Mouse (Mus musculus): ENCODE results near the gene Parp3. TPM values are rescaled to one million over a fixed set of nuclear protein-coding genes. Genes with fewer than 3 reads are reported as not detected.

Parp3 gene
- total and polyA plus RNA-seq, 3 experiments: 29.4 to 46.7 (median 31.2) TPM

DNA sequence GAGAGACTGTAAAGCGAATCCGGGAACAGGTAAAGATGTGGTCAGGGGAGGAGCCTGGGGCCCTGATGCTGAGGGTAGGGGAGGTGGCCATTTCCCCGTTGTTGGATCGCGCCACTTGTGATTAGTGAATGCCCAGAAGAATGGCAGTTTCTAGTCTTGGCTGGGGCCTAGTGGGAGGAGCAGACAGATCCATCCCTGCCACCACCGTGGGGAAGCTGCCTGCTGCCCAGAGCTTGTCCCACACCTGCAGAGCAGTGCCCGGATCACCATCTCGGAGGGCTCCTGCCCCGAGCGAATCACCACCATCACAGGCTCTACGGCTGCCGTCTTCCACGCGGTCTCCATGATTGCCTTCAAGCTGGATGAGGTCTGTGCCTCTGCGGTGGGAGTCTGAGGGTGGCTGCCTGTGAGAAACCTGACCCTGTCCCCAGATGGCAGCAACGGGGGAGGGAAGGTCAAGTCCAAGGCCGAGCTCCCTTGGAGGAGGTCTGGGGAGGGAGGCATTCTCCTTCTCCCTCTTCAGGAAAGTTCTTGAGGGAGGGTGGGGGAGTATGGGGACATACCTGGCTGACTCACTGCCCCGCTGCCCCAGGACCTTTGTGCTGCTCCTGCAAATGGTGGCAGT is 16.2 kb downstream of the Parp3 start:
- no peak for DNase-seq
- no peaks in the 10 kb centered on the region for H3K27me3 ChIP-seq (ENCODE audit: control insufficient read depth, insufficient read depth, low read length)
- H3K27ac ChIP-seq: no peak overlapping the region
- peaks cover 3% of the 10 kb centered on the region; the same call in 1 of the 2 replicates for H3K4me1 ChIP-seq (ENCODE audit: control insufficient read depth, insufficient read depth, low read length)
- intact Hi-C loops (cut with DNase I): no loop called here
- TF ChIP-seq CTCF (IDR thresholded peaks at IDR 0.05): no peak
- TF ChIP-seq EP300 (IDR thresholded peaks at IDR 0.05; ENCODE audit: insufficient read depth, low read depth, low read length): no peak
- TF ChIP-seq POLR2A (IDR thresholded peaks at IDR 0.05; ENCODE audit: insufficient read depth, low read depth, low read length): no peak
- no peak overlapping the region for H3K9ac ChIP-seq (ENCODE audit: low read depth, low read length)
- no peak overlapping the region for H3K4me3 ChIP-seq
- WGBS: 82% methylated on average over 18 of the region's 18 CpGs
- 0 out of 2 replicates have a peak, but pooled peaks cover 2% of the 10 kb centered on the region for H3K79me2 ChIP-seq (replicated peaks; ENCODE audit: control insufficient read depth, insufficient read depth, low read length)
- H3K36me3 ChIP-seq (ENCODE audit: control insufficient read depth, insufficient read depth, low read length): no peaks in the 10 kb centered on the region

GRCm38 (mm10) chr9:106459946-106460345 is 16.8 kb downstream of the Parp3 start:
- Histone ChIP-seq H3K27ac (no peak overlapping the region), H3K4me1 (ENCODE audit: control insufficient read depth, insufficient read depth, low read length) (peaks cover 3% of the 10 kb centered on the region; the same call in 1 of the 2 replicates), H3K9ac (ENCODE audit: low read depth, low read length) (no peak overlapping the region), H3K27me3 (ENCODE audit: control insufficient read depth, insufficient read depth, low read length) (no peaks in the 10 kb centered on the region), H3K4me3 (no peak overlapping the region), H3K79me2 (replicated peaks; ENCODE audit: control insufficient read depth, insufficient read depth, low read length) (0 out of 2 replicates have a peak, but pooled peaks cover 2% of the 10 kb centered on the region), H3K36me3 (ENCODE audit: control insufficient read depth, insufficient read depth, low read length) (no peaks in the 10 kb centered on the region)
- no peak for DNase-seq
- intact Hi-C loops (cut with DNase I): no loop called here
- WGBS: 76% methylated on average over 15 of the region's 15 CpGs
- no peak for TF ChIP-seq EP300 (IDR thresholded peaks at IDR 0.05; ENCODE audit: insufficient read depth, low read depth, low read length)
- no peak for TF ChIP-seq POLR2A (IDR thresholded peaks at IDR 0.05; ENCODE audit: insufficient read depth, low read depth, low read length)
- no peak for TF ChIP-seq CTCF (IDR thresholded peaks at IDR 0.05)

DNA sequence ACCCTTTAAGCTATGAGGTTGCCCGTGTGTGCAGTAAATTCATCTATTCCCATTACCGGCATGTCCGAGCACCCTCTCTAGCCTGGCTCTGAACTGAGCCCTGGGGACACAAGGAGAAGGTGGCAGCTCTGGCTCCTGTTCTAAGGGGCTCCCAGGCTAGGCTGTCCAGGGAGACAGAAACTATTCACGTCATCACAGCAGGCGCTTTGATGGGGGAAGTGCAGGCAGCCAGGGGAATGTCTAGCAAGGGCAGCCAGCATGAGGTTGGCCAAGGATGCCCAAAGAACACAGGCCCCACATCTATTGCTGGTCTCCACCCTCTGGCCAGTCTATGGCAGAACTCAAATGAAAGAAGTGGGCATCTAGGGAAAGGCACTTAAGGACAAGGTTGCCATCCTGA is 18.8 kb downstream of the Parp3 start:
- Histone ChIP-seq H3K4me1 (ENCODE audit: control insufficient read depth, insufficient read depth, low read length) (peaks cover 10% of the 10 kb centered on the region), H3K4me3 (no peak overlapping the region), H3K9ac (ENCODE audit: low read depth, low read length) (no peak overlapping the region), H3K36me3 (ENCODE audit: control insufficient read depth, insufficient read depth, low read length) (no peaks in the 10 kb centered on the region), H3K79me2 (replicated peaks; ENCODE audit: control insufficient read depth, insufficient read depth, low read length) (0 out of 2 replicates have a peak, but pooled peaks cover 2% of the 10 kb centered on the region), H3K27me3 (ENCODE audit: control insufficient read depth, insufficient read depth, low read length) (no peaks in the 10 kb centered on the region), H3K27ac (peak overlapping the region; percentile 82)
- TF ChIP-seq EP300 (IDR thresholded peaks at IDR 0.05; ENCODE audit: insufficient read depth, low read depth, low read length): 0 out of 2 replicates have a peak, but pooled peaks have one; percentile 60
- peak; percentile 48; the same call in 1 of the 2 replicates for TF ChIP-seq POLR2A (IDR thresholded peaks at IDR 0.05; ENCODE audit: insufficient read depth, low read depth, low read length)
- peak; percentile 12; the same call in 1 of the 2 replicates for TF ChIP-seq CTCF (IDR thresholded peaks at IDR 0.05)
- WGBS: 61% methylated on average over 5 of the region's 5 CpGs
- intact Hi-C loops (cut with DNase I): no loop called here
- peak in 1 of 2 experiments; percentile 77 for DNase-seq

- H3K27ac ChIP-seq: peak overlapping the region; percentile 82
- peaks cover 10% of the 10 kb centered on the region for H3K4me1 ChIP-seq (ENCODE audit: control insufficient read depth, insufficient read depth, low read length)
- no peak for DNase-seq
- TF ChIP-seq CTCF (IDR thresholded peaks at IDR 0.05) (no peak), POLR2A (IDR thresholded peaks at IDR 0.05; ENCODE audit: insufficient read depth, low read depth, low read length) (no peak), EP300 (IDR thresholded peaks at IDR 0.05; ENCODE audit: insufficient read depth, low read depth, low read length) (no peak)
- intact Hi-C loops (cut with DNase I): no loop called here
- no peak overlapping the region for H3K4me3 ChIP-seq
- no peaks in the 10 kb centered on the region for H3K27me3 ChIP-seq (ENCODE audit: control insufficient read depth, insufficient read depth, low read length)
- no peaks in the 10 kb centered on the region for H3K36me3 ChIP-seq (ENCODE audit: control insufficient read depth, insufficient read depth, low read length)
- no peak overlapping the region; the same call in 1 of the 2 replicates for H3K9ac ChIP-seq (ENCODE audit: low read depth, low read length)
- H3K79me2 ChIP-seq (replicated peaks; ENCODE audit: control insufficient read depth, insufficient read depth, low read length): 0 out of 2 replicates have a peak, but pooled peaks cover 2% of the 10 kb centered on the region
- 76% methylated on average over 9 of the region's 9 CpGs for WGBS
These were observed 19.6 kb downstream of the Parp3 start for GRCm38 (mm10) chr9:106457163-106457559.

DNA sequence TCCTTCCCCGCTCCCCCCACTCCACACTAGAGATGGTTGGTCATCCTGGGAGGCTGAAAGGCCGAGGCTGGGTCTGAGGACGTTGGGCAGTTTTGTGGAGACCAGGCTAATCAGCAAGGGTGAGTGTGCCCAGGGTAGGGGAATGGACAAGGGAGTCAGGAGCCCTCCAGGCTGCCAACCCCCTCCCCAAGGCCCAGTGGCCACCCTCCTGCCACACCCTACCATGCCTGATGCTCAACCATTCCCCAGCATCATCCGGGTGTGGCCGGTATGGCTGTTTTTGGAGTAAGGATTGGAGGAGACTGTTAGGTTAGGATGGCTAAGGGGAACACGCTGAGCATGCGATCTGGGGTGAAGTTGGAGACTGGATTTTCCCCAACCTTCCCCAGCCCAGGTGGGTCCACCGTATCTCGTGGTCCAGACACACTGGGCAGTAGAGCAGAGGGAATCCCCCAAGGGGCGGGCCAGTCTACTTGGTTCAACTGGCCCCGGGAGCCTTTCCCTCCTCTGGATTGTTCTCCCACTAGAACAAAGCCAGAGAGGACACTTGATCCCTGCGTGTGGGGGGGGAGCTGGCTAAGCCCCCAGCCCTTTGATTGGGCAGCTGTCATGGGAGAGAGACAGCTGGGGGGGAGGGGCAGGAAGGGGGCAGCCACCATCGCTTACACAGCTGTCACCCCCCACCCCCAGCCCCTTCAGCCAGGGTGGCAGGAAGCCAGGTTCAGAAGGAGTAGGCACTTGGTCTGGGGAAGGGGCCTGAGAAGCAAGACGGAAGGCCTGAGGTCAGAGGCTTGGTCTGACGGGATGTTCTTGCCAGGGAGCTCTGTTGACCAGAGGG is 20.2 kb downstream of the Parp3 start:
- H3K27ac ChIP-seq: peak overlapping the region; percentile 82
- no peak for DNase-seq
- no peaks in the 10 kb centered on the region for H3K36me3 ChIP-seq (ENCODE audit: control insufficient read depth, insufficient read depth, low read length)
- H3K9ac ChIP-seq (ENCODE audit: low read depth, low read length): no peak overlapping the region; the same call in 1 of the 2 replicates
- 64% methylated on average over 15 of the region's 15 CpGs for WGBS
- H3K4me3 ChIP-seq: no peak overlapping the region
- 0 out of 2 replicates have a peak, but pooled peaks cover 2% of the 10 kb centered on the region for H3K79me2 ChIP-seq (replicated peaks; ENCODE audit: control insufficient read depth, insufficient read depth, low read length)
- no peaks in the 10 kb centered on the region for H3K27me3 ChIP-seq (ENCODE audit: control insufficient read depth, insufficient read depth, low read length)
- intact Hi-C loops (cut with DNase I): no loop called here
- peaks cover 10% of the 10 kb centered on the region for H3K4me1 ChIP-seq (ENCODE audit: control insufficient read depth, insufficient read depth, low read length)
- TF ChIP-seq POLR2A (IDR thresholded peaks at IDR 0.05; ENCODE audit: insufficient read depth, low read depth, low read length): no peak
- no peak for TF ChIP-seq CTCF (IDR thresholded peaks at IDR 0.05)
- no peak for TF ChIP-seq EP300 (IDR thresholded peaks at IDR 0.05; ENCODE audit: insufficient read depth, low read depth, low read length)

All from heart, adult 2 months (tissue).